Mouse (Mus musculus) heart, postnatal 0 days (tissue): ENCODE measurements around the gene Gm49027. TPM values are rescaled to one million over a fixed set of nuclear protein-coding genes. Genes with fewer than 3 reads are reported as not detected.

Experiments
- ATAC-seq: fragments of 200-750 bp; cut with Nextera tagmentation; 2 replicates; pipeline ENCODE4 v1.8.0; 2017; ENCODE audit warnings: low read depth, moderate number of reproducible peaks, moderate library complexity; ENCODE audit not compliant: insufficient read depth
- DNase-seq: peaks from one replicate; pipeline ENCODE4 v3.0.0-alpha.2; 2016; ENCODE audit warnings: low spot score
- H3K27ac ChIP-seq: fragments of 300-500 bp; sonication (generic); 2 replicates; pipeline ENCODE4 v1.5.1; 2014; ENCODE audit warnings: low read depth, mild to moderate bottlenecking
- H3K27me3 ChIP-seq: fragments of 300-500 bp; sonication (generic); 2 replicates; pipeline ENCODE4 v1.6.1; 2014; ENCODE audit warnings: low read length, mixed read lengths; ENCODE audit not compliant: control insufficient read depth, insufficient read depth
- H3K36me3 ChIP-seq: fragments of 300-500 bp; sonication (generic); replicated peaks from 2 replicates; pipeline ENCODE4 v1.6.1; 2014; ENCODE audit warnings: low read length, mixed read lengths; ENCODE audit not compliant: control insufficient read depth, insufficient read depth
- H3K4me1 ChIP-seq: fragments of 300-500 bp; sonication (generic); 2 replicates; pipeline ENCODE4 v1.6.1; 2014; ENCODE audit warnings: antibody characterized with exemption; ENCODE audit not compliant: control insufficient read depth, insufficient read depth
- H3K4me2 ChIP-seq: fragments of 300-500 bp; sonication (generic); 2 replicates; pipeline ENCODE4 v1.6.1; 2014; ENCODE audit warnings: low read depth, mild to moderate bottlenecking, low read length, moderate library complexity
- H3K4me3 ChIP-seq: fragments of 300-500 bp; sonication (generic); 2 replicates; pipeline ENCODE4 v1.5.1; 2014; ENCODE audit warnings: low read depth, low read length
- H3K9ac ChIP-seq: fragments of 300-500 bp; sonication (generic); replicated peaks from 2 replicates; pipeline ENCODE4 v1.6.1; 2014; ENCODE audit warnings: low read depth, low read length, mixed read lengths
- H3K9me3 ChIP-seq: fragments of 300-500 bp; sonication (generic); replicated peaks from 2 replicates; pipeline ENCODE4 v1.6.1; 2016; ENCODE audit warnings: low read length; ENCODE audit not compliant: control insufficient read depth
- CTCF ChIP-seq: IDR thresholded peaks from 2 replicates; pipeline ENCODE4 v1.5.1; 2016; ENCODE audit warnings: antibody characterized with exemption, control low read depth, low read depth
- EP300 ChIP-seq: IDR thresholded peaks from 2 replicates; pipeline ENCODE4 v1.6.1; 2016; ENCODE audit warnings: antibody characterized with exemption, low read depth
- WGBS: fragments of 180-500 bp; shearing (Covaris S2); extraction: QIAGEN DNeasy Blood & Tissue Kit; methylation state at CpG from one replicate; pipeline ENCODE4 v1.1.7; 2014; 5-methylcytosine and 5-hydroxymethylcytosine counted together
- polyA plus RNA-seq: library from polyadenylated mRNA; unstranded; fragments of >200 nt; fragmentation: Nextera tagmentation; extraction: Ambion mirVana; gene quantifications from 2 replicates; pipeline ENCODE4 v1.2.1, GENCODE M21; 2015
- total RNA-seq: library from RNA; depleted of rRNA; stranded (reverse); fragments of >200 nt; gene quantifications from 2 replicates; pipeline ENCODE4 v1.2.3, GENCODE M21; 2014; ENCODE audit warnings: low replicate concordance; rRNA removed

The Gm49027 gene
- total RNA-seq (1.1 TPM in 1 of 2 replicates, not detected in the other), polyA plus RNA-seq (0.15 TPM in 1 of 2 replicates, not detected in the other)

DNA sequence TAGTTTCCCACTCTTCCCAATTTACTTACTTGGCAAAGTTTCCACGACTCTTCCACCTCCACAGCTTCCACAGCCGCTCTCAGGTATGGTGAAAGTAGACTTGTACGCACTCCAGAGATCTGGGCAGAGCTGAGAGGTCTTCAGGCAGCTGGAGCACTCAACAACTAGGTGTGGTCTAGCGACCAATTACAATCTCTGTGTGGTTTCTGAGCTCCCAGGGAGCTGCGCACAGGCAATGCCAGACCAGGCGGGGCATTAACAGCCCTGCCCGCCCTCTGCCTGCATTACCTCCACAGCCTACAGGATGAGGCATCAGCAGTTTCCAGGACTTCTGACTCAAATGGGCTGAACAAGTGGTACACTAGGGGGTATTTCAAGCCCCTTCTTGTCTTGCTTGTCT lies at the start of gene Gm49027:
TSS of gene Gm49027 (minus strand) at position 208 of the 400 bp plus-strand sequence.
- TF ChIP-seq CTCF (no peak), EP300 (no peak)
- Histone ChIP-seq H3K4me2 (peak within 1 kb of the TSS; percentile 83), H3K36me3 (peaks cover 15% of the 10 kb centered on the region), H3K4me1 (0 out of 2 replicates have a peak, but pooled peaks cover 9% of the 10 kb centered on the region), H3K4me3 (peak within 1 kb of the TSS; percentile 78), H3K9ac (no peak within 1 kb of the TSS), H3K9me3 (no peaks in the 10 kb centered on the region), H3K27me3 (no peaks in the 10 kb centered on the region), H3K27ac (no peak within 1 kb of the TSS)
- DNase-seq (no peak), ATAC-seq (no peak)
- 80% methylated on average over 7 of the region's 7 CpGs for WGBS

- H3K4me3 ChIP-seq, result peak overlapping the region; percentile 100; the same call in 1 of the 2 replicates
- no peak for ATAC-seq
- no peak overlapping the region for H3K27ac ChIP-seq
- H3K36me3 ChIP-seq, result peaks cover 32% of the 10 kb centered on the region
- H3K27me3 ChIP-seq, result no peaks in the 10 kb centered on the region
- no peaks in the 10 kb centered on the region for H3K9me3 ChIP-seq
- no peak for TF ChIP-seq EP300
- no peak for TF ChIP-seq CTCF
- WGBS, result 62% methylated on average over 8 of the region's 8 CpGs
- H3K4me2 ChIP-seq, result peak overlapping the region; percentile 91
- H3K4me1 ChIP-seq, result peaks cover 6% of the 10 kb centered on the region; the same call in 1 of the 2 replicates
- H3K9ac ChIP-seq, result no peak overlapping the region
- no peak for DNase-seq
These were observed 48.1 kb upstream of the Gm49027 start for GRCm38 (mm10) chr5:123573362-123573761.

GRCm38 (mm10) chr5:123572357-123573186 lies 47.3 kb upstream of the Gm49027 start, which contains the start of gene Vps33a:
Gene Vps33a, minus strand, starts transcription at chr5:123573038.
- Histone ChIP-seq H3K4me1 (peaks cover 6% of the 10 kb centered on the region; the same call in 1 of the 2 replicates), H3K36me3 (peaks cover 31% of the 10 kb centered on the region), H3K9ac (peak within 1 kb of the TSS; percentile 87), H3K9me3 (no peaks in the 10 kb centered on the region), H3K4me3 (peak within 1 kb of the TSS; percentile 100), H3K4me2 (peak within 1 kb of the TSS; percentile 91), H3K27me3 (no peaks in the 10 kb centered on the region), H3K27ac (peak within 1 kb of the TSS; percentile 78)
- ATAC-seq, result peak; percentile 94
- DNase-seq, result peak; percentile 96
- TF ChIP-seq CTCF, result no peak
- TF ChIP-seq EP300, result no peak
- under 1% methylated on average over 54 of the region's 54 CpGs for WGBS

DNA sequence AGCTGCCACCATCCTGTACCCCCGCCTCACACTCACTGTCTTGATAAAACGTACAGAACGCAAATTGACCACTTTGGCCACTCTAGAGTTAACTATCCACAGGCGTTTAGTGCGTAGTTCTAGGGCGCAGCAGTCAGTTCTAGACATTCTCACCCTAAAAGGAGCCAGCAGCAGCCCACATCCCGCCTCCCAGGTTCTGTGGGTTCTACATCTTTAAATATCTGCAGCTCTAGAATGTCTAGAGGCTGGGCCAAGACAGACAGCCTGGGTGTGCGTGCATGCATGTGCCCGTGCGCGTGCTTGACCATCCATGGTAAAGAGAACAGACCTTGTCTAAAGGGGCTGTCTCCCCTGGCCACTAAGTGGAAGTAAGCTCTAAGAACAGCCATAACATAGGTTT lies 35.8 kb upstream of the Gm49027 start:
- Histone ChIP-seq H3K27me3 (no peaks in the 10 kb centered on the region), H3K27ac (no peak overlapping the region), H3K36me3 (peaks cover 87% of the 10 kb centered on the region), H3K4me2 (no peak overlapping the region), H3K9me3 (no peaks in the 10 kb centered on the region), H3K9ac (no peak overlapping the region), H3K4me1 (no peaks in the 10 kb centered on the region), H3K4me3 (no peak overlapping the region)
- ATAC-seq (no peak), DNase-seq (no peak)
- 91% methylated on average over 11 of the region's 11 CpGs for WGBS
- no peak for TF ChIP-seq CTCF
- TF ChIP-seq EP300, result no peak

DNA sequence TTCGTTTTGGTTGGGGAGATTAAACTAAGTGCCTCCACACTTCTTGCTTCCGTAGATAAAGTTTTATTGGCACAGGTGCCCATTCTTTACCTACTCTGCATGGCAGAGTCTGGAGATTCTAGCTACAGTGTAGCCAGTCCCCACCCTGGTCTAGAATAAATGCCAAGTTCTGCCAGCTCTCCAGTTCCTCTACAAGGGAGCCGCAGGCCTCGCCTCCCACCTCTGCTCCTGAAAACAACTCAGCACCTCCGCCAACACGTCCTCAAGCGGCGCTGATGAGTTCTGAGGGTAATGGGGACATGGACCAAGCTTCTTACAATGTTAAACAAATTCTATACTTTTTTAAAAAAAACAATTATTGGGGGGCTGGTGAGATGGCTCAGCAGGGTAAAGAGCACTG lies 34.3 kb upstream of the Gm49027 start:
- Histone ChIP-seq H3K9ac (no peak overlapping the region), H3K4me2 (no peak overlapping the region), H3K27ac (no peak overlapping the region), H3K27me3 (no peaks in the 10 kb centered on the region), H3K4me3 (no peak overlapping the region), H3K9me3 (no peaks in the 10 kb centered on the region), H3K36me3 (peaks cover 76% of the 10 kb centered on the region), H3K4me1 (no peaks in the 10 kb centered on the region)
- 88% methylated on average over 8 of the region's 8 CpGs for WGBS
- DNase-seq (no peak), ATAC-seq (no peak)
- TF ChIP-seq EP300 (no peak), CTCF (no peak)
